Mouse (Mus musculus): Measurements from ENCODE around the gene Vmn1r215.
"Not testable (repeated sequence)": the region's sequence is repeated elsewhere in the genome, so short reads cannot be mapped to it uniquely, and the experiment has no call there.

The Vmn1r215 gene

DNA sequence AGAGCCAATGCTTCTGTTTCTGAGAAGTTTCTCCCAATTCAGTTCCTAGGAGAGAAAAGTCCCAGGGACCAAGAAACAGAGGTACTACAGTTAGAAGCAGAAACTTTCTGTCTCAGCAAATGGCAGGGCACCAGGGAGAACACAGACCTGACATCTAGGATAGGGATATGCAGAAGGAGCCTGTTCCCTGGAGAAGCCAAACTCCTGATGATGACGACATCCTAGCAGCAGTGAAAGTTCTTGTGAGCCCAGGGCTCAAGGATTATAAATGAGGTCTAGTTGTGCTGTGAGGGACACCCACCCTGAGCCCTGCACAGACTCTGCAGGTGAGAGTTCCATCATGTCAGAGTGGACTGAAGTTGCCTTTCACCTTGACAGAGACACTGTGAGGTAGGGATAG is at the start of gene Vmn1r215:
Gene Vmn1r215, plus strand, starts transcription at position 301 of the 400 bp plus-strand sequence.
- DNase-seq (ENCODE audit: low read depth, low spot score) = no peak

DNA sequence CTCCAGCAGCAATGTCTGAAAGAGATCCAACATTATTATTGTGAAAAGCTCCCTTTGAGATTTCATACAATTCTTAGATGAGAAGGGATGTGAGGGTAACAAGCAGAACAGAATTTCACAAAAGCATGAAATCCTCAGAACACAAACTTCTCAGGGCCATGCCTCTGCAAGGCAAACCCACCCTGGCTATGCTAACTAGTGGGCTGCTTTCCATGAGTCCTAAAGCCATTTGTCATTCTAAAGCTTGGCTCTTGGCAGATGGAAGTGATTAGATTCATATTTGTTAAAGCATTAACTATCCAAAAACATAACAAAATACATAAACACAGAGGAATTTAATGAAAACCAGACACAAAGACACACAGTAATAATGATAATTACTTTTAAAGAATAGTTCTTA is 49.7 kb upstream of the Vmn1r215 start:
- DNase-seq (ENCODE audit: low read depth, low spot score) = no peak

DNA sequence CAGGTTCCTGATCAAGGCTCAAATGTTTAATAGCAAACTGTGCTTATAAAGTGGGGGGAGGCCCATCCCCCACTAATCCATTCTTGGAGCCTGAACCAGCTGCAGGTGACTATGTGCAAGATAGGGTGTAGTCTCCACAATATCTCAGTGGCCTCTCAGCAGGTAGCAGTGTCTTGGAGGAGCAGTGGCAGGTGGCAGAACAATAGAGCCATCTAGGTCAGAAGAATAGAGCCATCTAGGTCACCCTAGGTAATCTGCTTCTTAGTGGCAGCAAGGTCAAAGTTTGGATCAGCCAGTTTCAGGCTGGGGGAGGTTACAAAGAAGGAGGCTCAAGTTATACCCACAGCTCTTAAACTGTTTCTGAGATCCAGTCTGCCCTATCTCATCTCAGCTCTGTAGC is 43.0 kb upstream of the Vmn1r215 start:
- DNase-seq (ENCODE audit: low read depth, low spot score) = no peak

DNA sequence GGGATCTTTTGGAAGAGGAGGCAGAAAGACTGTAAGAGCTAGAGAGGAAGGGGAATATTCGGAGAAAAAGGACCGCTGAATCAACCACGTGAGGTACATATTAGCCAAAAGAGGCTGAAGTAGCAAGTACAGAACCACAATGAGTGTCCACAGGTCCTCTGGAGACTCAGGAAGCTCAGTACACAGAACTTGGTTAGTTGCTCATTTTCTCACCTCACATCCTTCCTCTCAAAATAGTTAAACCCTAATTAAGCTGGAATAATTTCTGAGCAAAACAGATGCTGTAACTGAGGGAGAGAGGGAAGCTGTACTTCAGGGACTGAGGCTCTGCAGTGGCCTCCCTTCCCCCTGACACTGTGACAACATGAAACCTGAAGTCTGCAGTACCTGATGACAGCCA is 37.7 kb upstream of the Vmn1r215 start, which contains the start of gene Vmn1r214:
Gene Vmn1r214, plus strand, starts transcription at position 301 of the 400 bp plus-strand sequence.
- DNase-seq (ENCODE audit: low read depth, low spot score) = no peak

DNA sequence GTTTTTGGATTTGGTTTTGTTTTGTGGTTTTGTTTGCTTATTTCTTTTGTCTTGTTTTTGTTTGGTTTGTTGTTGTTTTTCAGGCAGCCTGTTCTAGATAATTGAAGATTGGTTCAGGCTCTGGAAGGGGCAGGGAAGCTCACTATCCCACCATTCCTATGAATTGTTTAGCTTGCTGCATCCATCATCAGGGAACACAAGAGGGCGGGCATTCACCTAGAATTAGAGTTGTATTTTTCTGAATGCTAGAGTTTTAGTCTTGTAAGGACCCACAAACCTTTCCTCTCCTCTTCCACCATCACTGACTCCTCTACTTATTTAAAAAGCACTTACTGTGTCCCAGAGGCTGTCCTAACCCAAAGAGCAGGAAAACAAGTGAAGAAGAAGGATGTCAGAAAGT is 10.0 kb upstream of the Vmn1r215 start:
- DNase-seq (ENCODE audit: low read depth, low spot score) = no peak

DNA sequence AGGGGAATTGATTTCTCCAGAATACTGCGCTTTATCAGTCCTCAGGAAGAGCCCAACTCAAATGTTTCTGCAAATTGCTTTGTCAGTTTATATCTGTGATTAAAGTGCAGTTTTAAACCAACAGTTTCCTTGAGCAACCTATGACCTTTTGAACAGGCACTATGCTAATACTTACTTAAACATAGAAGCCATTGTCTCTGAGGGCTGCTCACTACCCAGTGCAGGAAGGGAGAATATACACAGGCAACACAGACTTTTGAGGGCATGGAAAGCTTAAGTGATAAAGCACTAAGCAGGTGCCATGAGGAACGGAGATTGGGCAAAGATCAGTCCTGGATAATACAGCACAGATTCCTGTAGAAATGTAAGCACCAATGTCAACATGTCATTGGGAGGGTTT is 1.5 kb downstream of the Vmn1r215 start:
- no peak for DNase-seq (ENCODE audit: low read depth, low spot score)

DNA sequence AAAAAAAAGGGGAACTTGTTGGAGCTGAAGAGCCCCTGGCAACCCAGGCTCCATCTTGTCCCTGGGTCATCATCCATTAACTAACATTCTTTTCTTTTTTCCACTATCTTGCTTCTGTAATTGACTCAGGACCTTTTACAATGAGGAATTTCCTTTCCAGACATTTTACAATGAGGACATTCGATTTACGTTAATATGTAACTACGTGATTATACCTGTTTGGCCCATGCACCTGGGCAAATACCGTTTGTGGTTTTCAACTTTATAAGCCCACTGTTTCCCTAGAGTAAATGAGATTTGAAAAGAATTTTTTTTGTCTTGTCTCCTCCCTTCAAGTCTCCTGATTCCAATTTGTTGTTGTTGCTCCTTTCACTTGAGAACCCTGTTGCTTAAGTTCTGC is 26.6 kb downstream of the Vmn1r215 start:
- no peak for DNase-seq (ENCODE audit: low read depth, low spot score)

DNA sequence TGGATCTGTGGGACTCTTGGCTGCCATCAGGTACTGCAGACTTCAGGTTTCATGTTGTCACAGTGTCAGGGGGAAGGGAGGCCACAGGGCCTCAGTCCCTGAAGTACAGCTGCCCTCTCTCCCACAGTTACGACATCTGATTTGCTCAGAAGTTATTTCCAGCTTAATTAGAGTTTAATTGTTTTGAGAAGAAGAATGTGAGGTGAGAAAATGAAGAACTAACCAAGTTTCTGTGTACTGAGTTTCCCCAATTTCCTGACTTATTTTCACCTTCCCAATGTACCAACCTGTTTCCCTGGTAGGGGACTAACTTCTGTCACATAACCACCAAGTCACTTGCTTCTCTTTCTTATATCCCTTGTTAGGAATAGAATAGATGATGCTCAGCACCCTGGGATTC is 50.3 kb downstream of the Vmn1r215 start, which contains the start of gene Vmn1r217:
Gene Vmn1r217, minus strand, starts transcription at position 101 of the 400 bp plus-strand sequence.
- not testable (repeated sequence) for DNase-seq (ENCODE audit: low read depth, low spot score)

DNA sequence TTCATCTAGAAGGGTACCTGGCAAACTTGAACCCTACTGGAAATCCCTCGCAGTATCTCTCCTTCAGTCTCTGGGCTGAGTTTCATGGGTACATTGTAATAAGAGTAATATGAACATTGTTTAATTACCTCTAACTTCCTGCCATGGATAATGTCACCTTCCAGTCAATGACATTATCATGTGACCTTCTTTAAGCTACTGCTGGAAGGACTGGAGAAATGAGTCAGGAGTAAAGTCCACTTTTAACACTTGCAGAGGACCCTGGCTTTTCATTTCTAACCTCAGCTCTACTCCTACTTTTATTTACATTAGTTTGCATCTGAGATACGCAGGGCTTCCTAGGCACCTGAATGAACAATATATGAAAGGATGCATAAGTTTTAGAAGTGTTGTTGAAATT is 52.8 kb downstream of the Vmn1r215 start:
- no peak for DNase-seq (ENCODE audit: low read depth, low spot score)

Measured in skeletal muscle tissue, adult 2 months (tissue).